Mouse (Mus musculus) limb, embryonic 14.5 days (tissue): ENCODE results near the gene Kif16b. TPM values are rescaled to one million over a fixed set of nuclear protein-coding genes. Genes with fewer than 3 reads are reported as not detected.

Source experiments
- ATAC-seq: fragments of 200-750 bp; cut with Nextera tagmentation; 2 replicates; pipeline ENCODE4 v1.8.0; 2017; ENCODE audit warnings: low read depth, moderate number of reproducible peaks, moderate TSS enrichment; ENCODE audit not compliant: low FRiP score
- DNase-seq: peaks from one replicate; pipeline ENCODE4 v3.0.0-alpha.2; 2015; ENCODE audit warnings: low spot score
- H3K27ac ChIP-seq: fragments of 300-500 bp; sonication (generic); replicated peaks from 2 replicates; pipeline ENCODE4 v1.5.1; 2014; ENCODE audit warnings: low read depth, mild to moderate bottlenecking, low read length, moderate library complexity, mixed read lengths
- H3K27me3 ChIP-seq: fragments of 300-500 bp; sonication (generic); 2 replicates; pipeline ENCODE4 v1.6.1; 2014; ENCODE audit warnings: low read length, mixed read lengths; ENCODE audit not compliant: control insufficient read depth, insufficient read depth
- H3K36me3 ChIP-seq: fragments of 300-500 bp; sonication (generic); 2 replicates; pipeline ENCODE4 v1.6.1; 2014; ENCODE audit warnings: mild to moderate bottlenecking, low read length, moderate library complexity, mixed read lengths; ENCODE audit not compliant: control insufficient read depth, insufficient read depth
- H3K4me1 ChIP-seq: fragments of 300-500 bp; sonication (generic); 2 replicates; pipeline ENCODE4 v1.6.1; 2014; ENCODE audit warnings: antibody characterized with exemption, low read length, mixed read lengths; ENCODE audit not compliant: control insufficient read depth, insufficient read depth
- H3K4me2 ChIP-seq: fragments of 300-500 bp; sonication (generic); replicated peaks from 2 replicates; pipeline ENCODE4 v1.6.1; 2014; ENCODE audit warnings: low read depth, mild to moderate bottlenecking, low read length, moderate library complexity; ENCODE audit not compliant: severe bottlenecking
- H3K4me3 ChIP-seq: fragments of 300-500 bp; sonication (generic); replicated peaks from 2 replicates; pipeline ENCODE4 v1.5.1; 2014; ENCODE audit warnings: low read length
- H3K9ac ChIP-seq: fragments of 300-500 bp; sonication (generic); 2 replicates; pipeline ENCODE4 v1.6.1; 2014; ENCODE audit warnings: mild to moderate bottlenecking, low read depth, low read length, moderate library complexity; ENCODE audit not compliant: severe bottlenecking
- H3K9me3 ChIP-seq: fragments of 300-500 bp; sonication (generic); 2 replicates; pipeline ENCODE4 v1.6.1; 2016; ENCODE audit warnings: low read length; ENCODE audit not compliant: control insufficient read depth
- POLR2A ChIP-seq: fragments of 200-500 bp; IDR thresholded peaks from 2 replicates; pipeline ENCODE4 v1.8.0; 2012; ENCODE audit warnings: inconsistent platforms, mild to moderate bottlenecking, moderate library complexity, borderline replicate concordance; ENCODE audit not compliant: insufficient read depth, insufficient read length; ENCODE audit errors: extremely low read depth
- WGBS: fragments of 180-500 bp; shearing (Covaris S2); extraction: QIAGEN DNeasy Blood & Tissue Kit; methylation state at CpG from one replicate; pipeline ENCODE4 v1.1.7; 2014; 5-methylcytosine and 5-hydroxymethylcytosine counted together
- polyA plus RNA-seq, 2 experiments: library from polyadenylated mRNA; depleted of rRNA in 1 of 2; stranded (reverse) in 1 of 2; unstranded in 1 of 2; fragments of >200 nt; fragmentation: Nextera tagmentation in 1 of 2; extraction: Ambion mirVana in 1 of 2; gene quantifications; 2 replicates each; pipeline versions ENCODE4 v1.2.1 to v1.2.3; 2012 to 2014

The Kif16b gene
- polyA plus RNA-seq, 2 experiments = 7.9 to 10.6 TPM

DNA sequence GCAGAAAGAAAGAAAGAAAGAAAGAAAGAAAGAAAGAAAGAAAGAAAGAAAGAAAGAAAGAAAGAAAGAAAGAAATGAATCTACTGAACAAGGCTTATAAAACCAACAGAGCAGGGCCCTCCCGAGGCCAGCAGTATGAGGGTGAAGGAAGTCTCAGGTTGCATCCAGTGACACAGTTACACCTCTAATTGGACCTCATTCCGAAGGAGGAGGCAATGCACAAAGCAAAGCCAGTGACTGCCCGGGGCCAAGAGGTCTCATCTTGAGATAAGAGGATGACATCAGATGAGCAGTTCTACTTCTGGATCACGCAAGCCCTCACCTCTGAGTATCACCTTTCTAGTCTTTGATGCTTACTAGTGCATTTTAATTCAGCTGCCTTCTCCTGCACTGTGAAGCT is 20.2 kb downstream of the Kif16b start:
- ATAC-seq (no peak), DNase-seq (no peak)
- H3K9me3 ChIP-seq = no peaks in the 10 kb centered on the region
- H3K27ac ChIP-seq = no peak overlapping the region
- H3K4me2 ChIP-seq = no peak overlapping the region
- TF ChIP-seq POLR2A = no peak
- H3K9ac ChIP-seq = no peak overlapping the region
- no peaks in the 10 kb centered on the region for H3K36me3 ChIP-seq
- WGBS = 19% methylated on average over 4 of the region's 4 CpGs
- H3K27me3 ChIP-seq = no peaks in the 10 kb centered on the region
- H3K4me3 ChIP-seq = no peak overlapping the region
- H3K4me1 ChIP-seq = 0 out of 2 replicates have a peak, but pooled peaks cover 2% of the 10 kb centered on the region

DNA sequence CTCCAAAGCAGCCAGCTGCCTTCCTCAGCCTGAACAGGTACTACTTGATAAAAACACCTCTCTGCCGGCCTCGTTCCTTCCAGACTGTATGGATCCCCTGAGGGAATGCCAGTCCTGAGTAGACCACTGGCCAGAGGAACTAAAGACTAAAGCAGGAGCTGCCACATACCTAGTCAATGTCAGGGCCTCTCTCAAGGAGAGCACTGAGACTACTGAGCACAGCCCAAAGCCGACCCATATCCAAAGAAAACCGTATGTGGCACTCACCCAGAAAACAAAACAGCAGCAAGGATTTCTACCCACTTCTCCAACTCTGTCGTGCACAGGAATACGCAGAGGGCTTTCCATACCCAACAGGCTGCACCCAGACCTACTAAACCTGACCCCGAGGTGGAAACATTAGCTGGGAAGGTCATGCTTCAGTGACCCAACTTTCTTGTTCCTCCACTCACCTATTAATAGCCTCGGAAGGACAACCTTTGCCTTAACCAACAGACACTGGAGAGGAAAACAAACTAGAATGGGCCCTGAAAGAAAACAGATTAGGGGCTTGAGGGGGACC is 22.0 kb downstream of the Kif16b start:
- no peak overlapping the region for H3K9ac ChIP-seq
- 0 out of 2 replicates have a peak, but pooled peaks cover 4% of the 10 kb centered on the region for H3K4me1 ChIP-seq
- H3K9me3 ChIP-seq = no peaks in the 10 kb centered on the region
- H3K4me2 ChIP-seq = no peak overlapping the region
- ATAC-seq (no peak), DNase-seq (no peak)
- TF ChIP-seq POLR2A = no peak
- H3K4me3 ChIP-seq = no peak overlapping the region
- WGBS = 69% methylated on average over 8 of the region's 8 CpGs
- H3K27me3 ChIP-seq = no peaks in the 10 kb centered on the region
- no peak overlapping the region for H3K27ac ChIP-seq
- no peaks in the 10 kb centered on the region for H3K36me3 ChIP-seq

DNA sequence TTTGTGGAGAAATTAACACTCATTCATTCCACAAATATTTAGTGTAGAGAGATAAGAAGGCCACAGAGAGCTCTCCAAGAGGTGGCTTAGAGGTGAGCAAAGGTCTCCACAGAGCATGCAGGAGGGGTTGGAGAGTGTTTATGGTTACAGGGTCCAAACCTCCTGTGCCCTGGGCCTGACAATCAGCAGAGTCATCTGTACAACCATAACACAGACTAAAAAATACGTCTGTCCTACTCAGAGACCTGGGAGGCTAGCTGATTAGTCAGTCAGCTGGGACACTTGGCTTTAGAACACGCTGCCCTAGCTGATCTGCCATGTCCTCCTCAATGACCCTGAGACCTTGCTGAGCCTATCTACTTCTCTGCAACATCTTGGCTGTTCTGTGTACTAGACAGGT is 24.7 kb downstream of the Kif16b start:
- H3K27me3 ChIP-seq = no peaks in the 10 kb centered on the region
- H3K4me1 ChIP-seq = 0 out of 2 replicates have a peak, but pooled peaks cover 4% of the 10 kb centered on the region
- no peak overlapping the region for H3K4me2 ChIP-seq
- no peaks in the 10 kb centered on the region for H3K36me3 ChIP-seq
- no peak overlapping the region for H3K9ac ChIP-seq
- no peak for TF ChIP-seq POLR2A
- DNase-seq = no peak
- 57% methylated on average over 2 of the region's 2 CpGs for WGBS
- ATAC-seq = no peak
- no peak overlapping the region for H3K4me3 ChIP-seq
- no peak overlapping the region for H3K27ac ChIP-seq
- H3K9me3 ChIP-seq = no peaks in the 10 kb centered on the region

DNA sequence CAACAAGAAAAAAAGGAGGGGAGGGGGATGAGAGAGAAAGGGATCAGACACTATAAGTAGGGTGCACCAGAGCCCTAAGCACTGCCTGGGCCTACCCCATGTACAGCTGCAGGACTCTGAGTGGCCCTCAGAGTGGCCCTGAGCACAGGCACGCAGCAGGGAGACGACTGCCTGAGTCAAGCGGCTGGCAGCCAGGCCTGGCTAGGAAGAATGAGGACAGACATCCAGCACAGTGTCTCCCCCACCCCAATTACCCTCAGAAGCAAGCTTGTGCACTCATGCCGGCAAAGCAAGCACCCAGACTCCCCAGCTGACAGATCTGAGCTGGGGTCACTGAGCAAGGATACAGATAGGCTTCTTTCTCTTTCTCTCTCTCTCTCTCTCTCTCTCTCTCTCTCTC is 25.4 kb downstream of the Kif16b start:
- Histone ChIP-seq H3K36me3 (no peaks in the 10 kb centered on the region), H3K27me3 (no peaks in the 10 kb centered on the region), H3K27ac (no peak overlapping the region), H3K9ac (no peak overlapping the region), H3K4me1 (0 out of 2 replicates have a peak, but pooled peaks cover 4% of the 10 kb centered on the region), H3K4me2 (no peak overlapping the region), H3K9me3 (no peaks in the 10 kb centered on the region), H3K4me3 (no peak overlapping the region)
- 31% methylated on average over 4 of the region's 4 CpGs for WGBS
- DNase-seq (no peak), ATAC-seq (no peak)
- TF ChIP-seq POLR2A = no peak

GRCm38 (mm10) chr2:142874562-142874961 is 26.8 kb downstream of the Kif16b start:
- Histone ChIP-seq H3K27ac (no peak overlapping the region), H3K4me2 (no peak overlapping the region), H3K4me1 (0 out of 2 replicates have a peak, but pooled peaks cover 2% of the 10 kb centered on the region), H3K9ac (no peak overlapping the region), H3K36me3 (no peaks in the 10 kb centered on the region), H3K27me3 (no peaks in the 10 kb centered on the region), H3K4me3 (no peak overlapping the region), H3K9me3 (no peaks in the 10 kb centered on the region)
- TF ChIP-seq POLR2A = no peak
- ATAC-seq (no peak), DNase-seq (no peak)
- WGBS = 84% methylated on average over 2 of the region's 2 CpGs
